Mouse (Mus musculus): ENCODE measurements around the gene Calm1. TPM values are rescaled to one million over a fixed set of nuclear protein-coding genes. Genes with fewer than 3 reads are reported as not detected.

Gene Calm1
- total and polyA plus RNA-seq, 3 experiments = 450 to 750 (median 627) TPM

DNA sequence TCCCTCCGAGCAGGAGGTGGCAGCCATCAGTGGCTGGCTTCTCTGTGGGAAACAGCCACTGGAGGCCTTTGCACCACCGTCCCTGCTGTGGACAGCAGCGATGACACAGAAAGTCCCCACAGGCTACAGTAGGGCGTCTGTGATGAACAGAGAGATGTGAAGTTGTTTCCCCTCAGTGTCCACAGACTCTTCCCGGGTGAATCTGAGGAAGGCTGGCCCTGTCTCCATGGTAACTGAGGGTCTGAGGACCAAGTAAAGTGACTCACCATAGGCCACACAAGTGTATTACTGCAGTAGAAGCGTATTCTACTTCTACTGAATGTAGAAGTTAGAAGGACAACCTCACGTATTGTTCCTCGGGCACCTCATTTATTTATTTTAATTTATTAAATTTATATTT is 27.4 kb downstream of the Calm1 start:
- Histone ChIP-seq H3K27me3 (replicated peaks) (no peaks in the 10 kb centered on the region), H3K4me3 (replicated peaks in 1 of 3; ENCODE audit: low read depth in 2 of 3, low read length in 2 of 3, poor library complexity in 1 of 3) (no peak overlapping the region), H3K4me1 (ENCODE audit: control insufficient read depth in 1 of 2, insufficient read depth in 2 of 2) (peaks cover 0 to 9% of the 10 kb centered on the region in 2 experiments; a peak in 2 of 4 replicates), H3K27ac (ENCODE audit: insufficient read depth, low read depth) (no peak overlapping the region), H3K36me3 (replicated peaks in 1 of 2; ENCODE audit: control insufficient read depth in 1 of 2, insufficient read depth in 1 of 2, low read length in 1 of 2) (no peaks in the 10 kb centered on the region), H3K9me3 (replicated peaks; ENCODE audit: low read length) (peaks cover 6% of the 10 kb centered on the region), H3K79me2 (replicated peaks; ENCODE audit: control insufficient read depth, extremely low read depth, insufficient read depth, poor library complexity, severe bottlenecking) (no peaks in the 10 kb centered on the region), H3K4me2 (ENCODE audit: insufficient read depth, low read depth, poor library complexity, severe bottlenecking) (no peak overlapping the region), H3K9ac (ENCODE audit: insufficient read depth, low read depth) (no peak overlapping the region)
- no peak for DNase-seq (ENCODE audit: extremely low read depth)
- dilution Hi-C loops (cut with MboI; ENCODE audit: extremely low pct_ligation_motif_present, extremely low pct_unique_long_range_greater_than_20kb, low sequenced_read_pairs) (no loop called here), in situ Hi-C loops (cut with MboI; ENCODE audit: low pct_ligation_motif_present, low pct_unique_long_range_greater_than_20kb, low sequenced_read_pairs) (no loop called here)
- no peak for TF ChIP-seq SIN3A (IDR thresholded peaks at IDR 0.05; ENCODE audit: low read length)
- no peak for TF ChIP-seq RAD21 (IDR thresholded peaks at IDR 0.05; ENCODE audit: low read depth, low read length)
- no peak for TF ChIP-seq CHD2 (IDR thresholded peaks at IDR 0.05; ENCODE audit: low read length)
- TF ChIP-seq ZMIZ1 (IDR thresholded peaks at IDR 0.05; ENCODE audit: low read depth, low read length) = no peak
- TF ChIP-seq BHLHE40 (IDR thresholded peaks at IDR 0.05; ENCODE audit: low read depth, low read length) = no peak
- no peak for TF ChIP-seq ELF1 (IDR thresholded peaks at IDR 0.05; ENCODE audit: low read depth, low read length)
- no peak for TF ChIP-seq E2F4 (IDR thresholded peaks at IDR 0.05; ENCODE audit: insufficient replicate concordance, low read depth, low read length)
- no peak for TF ChIP-seq MAZ (IDR thresholded peaks at IDR 0.05; ENCODE audit: low read depth, low read length)
- TF ChIP-seq TBP (conservative IDR thresholded peaks at IDR 0.05; ENCODE audit: low read depth, low read length) = no peak
- no peak for TF ChIP-seq RCOR1 (conservative IDR thresholded peaks at IDR 0.05; ENCODE audit: low read depth, low read length)
- TF ChIP-seq JUN (IDR thresholded peaks at IDR 0.05; ENCODE audit: insufficient read depth, low read depth, low read length) = no peak
- no peak for TF ChIP-seq IRF4 (IDR thresholded peaks at IDR 0.05; ENCODE audit: low read depth, low read length)
- no peak for TF ChIP-seq UBTF (IDR thresholded peaks at IDR 0.05; ENCODE audit: low read depth, low read length)
- TF ChIP-seq GABPA (IDR thresholded peaks at IDR 0.05; ENCODE audit: insufficient replicate concordance, low read depth, low read length) = no peak
- TF ChIP-seq POLR2AphosphoS2 (IDR thresholded peaks at IDR 0.05; ENCODE audit: low read depth, low read length) = no peak
- TF ChIP-seq EP300 (IDR thresholded peaks at IDR 0.05; ENCODE audit: low read length) = no peak
- no peak for TF ChIP-seq JUND (conservative IDR thresholded peaks at IDR 0.05; ENCODE audit: low read depth, low read length)
- no peak for TF ChIP-seq HCFC1 (IDR thresholded peaks at IDR 0.05; ENCODE audit: low read depth, low read length)
- TF ChIP-seq MYC (IDR thresholded peaks at IDR 0.05; ENCODE audit: low read depth, low read length) = no peak
- no peak for TF ChIP-seq MEF2A (IDR thresholded peaks at IDR 0.05; ENCODE audit: borderline replicate concordance, low read depth, low read length)

DNA sequence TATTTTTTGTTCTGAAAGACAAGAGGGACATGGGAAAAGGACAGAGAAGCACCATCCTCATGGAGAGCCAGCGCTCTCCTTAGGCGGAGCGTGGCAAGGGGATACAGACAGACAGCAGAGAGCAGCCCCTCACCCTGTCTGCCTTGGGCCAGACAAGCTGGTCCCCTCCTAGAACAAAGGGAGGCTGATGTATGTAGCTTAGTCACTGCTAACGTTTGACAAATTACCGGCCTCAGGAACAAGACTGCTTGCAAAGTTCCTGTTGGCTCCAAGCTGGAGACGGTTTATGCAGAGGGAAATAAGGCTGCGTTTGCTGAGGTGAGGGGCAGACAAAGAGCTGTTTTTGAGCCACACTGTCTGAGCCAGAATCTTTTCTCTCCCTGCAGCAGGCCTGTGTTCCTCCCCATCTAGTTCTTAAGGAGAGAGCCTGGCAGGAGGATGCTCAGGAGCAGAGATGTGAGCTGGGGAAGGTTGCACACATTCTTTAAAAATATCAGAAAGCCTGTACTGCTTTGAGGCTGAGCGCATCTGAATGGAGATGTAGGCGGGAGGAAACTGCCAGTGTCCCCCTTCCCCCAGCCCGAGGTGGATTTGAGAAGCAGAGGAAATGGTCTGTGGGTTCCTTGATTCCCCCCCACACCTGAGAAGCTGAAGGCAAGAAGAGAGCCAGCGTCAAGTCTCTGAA is 28.9 kb downstream of the Calm1 start:
- Histone ChIP-seq H3K27me3 (replicated peaks) (no peaks in the 10 kb centered on the region), H3K27ac (ENCODE audit: insufficient read depth, low read depth) (no peak overlapping the region), H3K9ac (ENCODE audit: insufficient read depth, low read depth) (no peak overlapping the region), H3K9me3 (replicated peaks; ENCODE audit: low read length) (peaks cover 6% of the 10 kb centered on the region), H3K4me1 (ENCODE audit: control insufficient read depth in 1 of 2, insufficient read depth in 2 of 2) (peaks cover 0 to 9% of the 10 kb centered on the region in 2 experiments; a peak in 2 of 4 replicates), H3K4me3 (replicated peaks in 1 of 3; ENCODE audit: low read depth in 2 of 3, low read length in 2 of 3, poor library complexity in 1 of 3) (no peak overlapping the region), H3K4me2 (ENCODE audit: insufficient read depth, low read depth, poor library complexity, severe bottlenecking) (no peak overlapping the region), H3K36me3 (replicated peaks in 1 of 2; ENCODE audit: control insufficient read depth in 1 of 2, insufficient read depth in 1 of 2, low read length in 1 of 2) (no peaks in the 10 kb centered on the region), H3K79me2 (replicated peaks; ENCODE audit: control insufficient read depth, extremely low read depth, insufficient read depth, poor library complexity, severe bottlenecking) (no peaks in the 10 kb centered on the region)
- DNase-seq (ENCODE audit: extremely low read depth) = no peak
- dilution Hi-C loops (cut with MboI; ENCODE audit: extremely low pct_ligation_motif_present, extremely low pct_unique_long_range_greater_than_20kb, low sequenced_read_pairs) (no loop called here), in situ Hi-C loops (cut with MboI; ENCODE audit: low pct_ligation_motif_present, low pct_unique_long_range_greater_than_20kb, low sequenced_read_pairs) (no loop called here)
- TF ChIP-seq NRF1 (IDR thresholded peaks at IDR 0.05; ENCODE audit: low read depth, low read length) (no peak), USF1 (IDR thresholded peaks at IDR 0.05; ENCODE audit: low read depth, low read length) (no peak), ZKSCAN1 (IDR thresholded peaks at IDR 0.05; ENCODE audit: borderline replicate concordance, low read depth, low read length) (no peak), MYC (IDR thresholded peaks at IDR 0.05; ENCODE audit: low read depth, low read length) (no peak), ZMIZ1 (IDR thresholded peaks at IDR 0.05; ENCODE audit: low read depth, low read length) (no peak), NELFE (IDR thresholded peaks at IDR 0.05; ENCODE audit: low read depth, low read length) (no peak), HCFC1 (IDR thresholded peaks at IDR 0.05; ENCODE audit: low read depth, low read length) (no peak), PAX5 (IDR thresholded peaks at IDR 0.05; ENCODE audit: low read length) (no peak), MAZ (IDR thresholded peaks at IDR 0.05; ENCODE audit: low read depth, low read length) (no peak), USF2 (conservative IDR thresholded peaks at IDR 0.05; ENCODE audit: low read depth, low read length) (no peak), ELF1 (IDR thresholded peaks at IDR 0.05; ENCODE audit: low read depth, low read length) (no peak), UBTF (IDR thresholded peaks at IDR 0.05; ENCODE audit: low read depth, low read length) (no peak), POLR2AphosphoS2 (IDR thresholded peaks at IDR 0.05; ENCODE audit: low read depth, low read length) (no peak), E2F4 (IDR thresholded peaks at IDR 0.05; ENCODE audit: insufficient replicate concordance, low read depth, low read length) (no peak), MXI1 (IDR thresholded peaks at IDR 0.05; ENCODE audit: low read depth, low read length) (no peak), TBP (conservative IDR thresholded peaks at IDR 0.05; ENCODE audit: low read depth, low read length) (no peak), EP300 (IDR thresholded peaks at IDR 0.05; ENCODE audit: low read length) (no peak), ZNF384 (IDR thresholded peaks at IDR 0.05; ENCODE audit: low read depth, low read length) (no peak), SIN3A (IDR thresholded peaks at IDR 0.05; ENCODE audit: low read length) (no peak)
